20 mouse cellular contexts compared by ENCODE assay signal in genomic region chr12:107334366-107334765, GRCm38 (mm10).
"Had no signal": no experiment of that assay in that cellular context is flagged by ENCODE, and none has a peak within 500 bp of the region (broad histone marks: within the 10 kb centered on the region; RNA-seq: fewer than 3 reads in every experiment).

No protein-coding gene starts in this region.

- H3K4me3 ChIP-seq: left cerebral cortex, adult 2 months; limb, embryonic 10.5 days; limb, embryonic 13.5 days; liver, embryonic 12.5 days; liver, embryonic 15.5 days; neural tube, embryonic 12.5 days; neural tube, embryonic 15.5 days had no signal

- H3K27me3 ChIP-seq: liver, embryonic 12.5 days; liver, embryonic 15.5 days; neural tube, embryonic 12.5 days; neural tube, embryonic 15.5 days had no signal

- H3K9ac ChIP-seq: limb, embryonic 13.5 days; liver, embryonic 12.5 days; liver, embryonic 15.5 days; neural tube, embryonic 12.5 days; neural tube, embryonic 15.5 days had no signal

- H3K27ac ChIP-seq: kidney, postnatal 0 days; left cerebral cortex, adult 2 months; limb, embryonic 10.5 days; limb, embryonic 13.5 days; liver, embryonic 12.5 days; liver, embryonic 15.5 days; neural tube, embryonic 12.5 days; neural tube, embryonic 15.5 days had no signal

- H3K4me1 ChIP-seq: liver, embryonic 12.5 days; liver, embryonic 15.5 days; neural tube, embryonic 15.5 days had no signal

- DNase-seq: kidney, adult 2 months; kidney, postnatal 25 days; layer of hippocampus, adult 9-11 months; liver; lung, adult 2 months; lung, postnatal 14 days; lung, postnatal 4 days; midbrain, embryonic 14.5 days; thymus, adult 2 months; thymus, postnatal 14 days; thymus, postnatal 4 days had no signal

- H3K9me3 ChIP-seq: limb, embryonic 10.5 days; limb, embryonic 13.5 days; liver, embryonic 12.5 days; liver, embryonic 15.5 days; neural tube, embryonic 12.5 days; neural tube, embryonic 15.5 days had no signal

- ATAC-seq: liver, embryonic 12.5 days had no signal

- H3K4me2 ChIP-seq: limb, embryonic 13.5 days; liver, embryonic 12.5 days; liver, embryonic 15.5 days; midbrain, embryonic 11.5 days; neural tube, embryonic 12.5 days; neural tube, embryonic 15.5 days had no signal

- H3K36me3 ChIP-seq: limb, embryonic 10.5 days; limb, embryonic 13.5 days; liver, embryonic 12.5 days; liver, embryonic 15.5 days; neural tube, embryonic 12.5 days; neural tube, embryonic 15.5 days had no signal
